ENCODE assay signal across 8 mouse cellular contexts in genomic region chr5:130170666-130171422, GRCm38 (mm10). TPM values are rescaled to one million over a fixed set of nuclear protein-coding genes. Genes with fewer than 3 reads are reported as not detected.
DNase-seq lines count a peak whose midpoint lies in the region; ATAC-seq lines count a peak whose summit lies in the region.

No protein-coding gene starts in this region.

- peak overlapping the region; percentile 94; the same call in 1 of the 2 replicates for H3K27ac ChIP-seq in lung, embryonic 15.5 days
- H3K27ac ChIP-seq in hindbrain, embryonic 11.5 days (ENCODE audit: low read depth, low read length), result peak overlapping the region; percentile 76

- H3K4me1 ChIP-seq in lung, embryonic 15.5 days, result peaks cover 18% of the 10 kb centered on the region
- H3K4me1 ChIP-seq in hindbrain, embryonic 11.5 days (replicated peaks; ENCODE audit: control insufficient read depth, insufficient read depth, low read length), result 0 out of 2 replicates have a peak, but pooled peaks cover 4% of the 10 kb centered on the region

- intact Hi-C loops in gastrocnemius, postnatal 36 days (cut with DNase I), result loop anchor here (5.0 kb wide), 1 partner anchor 51 kb away; no protein-coding TSS in a partner anchor

- peak; percentile 17; the same call in 1 of the 2 replicates for ATAC-seq in lung, embryonic 15.5 days (ENCODE audit: borderline replicate concordance, extremely low read depth, low FRiP score, low TSS enrichment)
- peak; percentile 44 for ATAC-seq in hindbrain, embryonic 11.5 days (ENCODE audit: low FRiP score)
- ATAC-seq in megakaryocyte progenitor cell, adult 5-6 weeks (replicated peaks; ENCODE audit: poor library complexity), result peak; percentile 62

- H3K36me3 ChIP-seq in lung, embryonic 15.5 days, result no peaks in the 10 kb centered on the region
- H3K36me3 ChIP-seq in hindbrain, embryonic 11.5 days (ENCODE audit: control insufficient read depth, insufficient read depth, low read length), result no peaks in the 10 kb centered on the region

- H3K4me3 ChIP-seq in lung, embryonic 15.5 days, result peak overlapping the region; percentile 91
- peak overlapping the region; percentile 93 for H3K4me3 ChIP-seq in hindbrain, embryonic 11.5 days (ENCODE audit: low read depth, low read length)

- WGBS in lung, embryonic 15.5 days, result 12% methylated on average over 6 of the region's 6 CpGs
- WGBS in hindbrain, embryonic 11.5 days, result 15% methylated on average over 6 of the region's 6 CpGs

- H3K9me3 ChIP-seq in lung, embryonic 15.5 days, result no peaks in the 10 kb centered on the region
- H3K9me3 ChIP-seq in hindbrain, embryonic 11.5 days (ENCODE audit: control insufficient read depth, low read length), result no peaks in the 10 kb centered on the region

- peak overlapping the region; percentile 89 for H3K9ac ChIP-seq in lung, embryonic 15.5 days
- peak overlapping the region; percentile 80 for H3K9ac ChIP-seq in hindbrain, embryonic 11.5 days (ENCODE audit: low read depth, low read length)

- H3K4me2 ChIP-seq in lung, embryonic 15.5 days, result peak overlapping the region; percentile 65
- H3K4me2 ChIP-seq in hindbrain, embryonic 11.5 days (replicated peaks; ENCODE audit: low read depth, low read length), result peak overlapping the region; percentile 67

- H3K27me3 ChIP-seq in lung, embryonic 15.5 days, result no peaks in the 10 kb centered on the region
- no peaks in the 10 kb centered on the region for H3K27me3 ChIP-seq in hindbrain, embryonic 11.5 days (ENCODE audit: control insufficient read depth, insufficient read depth, low read length)

- no peak for DNase-seq in lung, adult 18-20 months
- DNase-seq in cerebellum, postnatal 14 days, result peak; percentile 19 to 26
- no peak for DNase-seq in hindbrain, embryonic 11.5 days (ENCODE audit: low spot score)
- DNase-seq in urinary bladder, adult 18-20 months (ENCODE audit: low spot score in 2 of 2), result no peak
- DNase-seq in adrenal gland, adult 2 months, result no peak
- DNase-seq in gastrocnemius, postnatal 36 days, result no peak

RNA-seq across cellular contexts. Expression of gene Rabgef1, which starts 0.8 kb away (rescaled TPM):
- polyA plus RNA-seq in lung, embryonic 15.5 days (2015; fragmentation: Nextera tagmentation; extraction: Ambion mirVana), result 27.1 and 27.7 TPM in 2 replicates
- 26.2 and 28.6 TPM in 2 replicates for polyA plus RNA-seq in hindbrain, embryonic 11.5 days (2014; fragmentation: Nextera tagmentation; extraction: Ambion mirVana)
- 16.0 and 20.1 TPM in 2 replicates for total RNA-seq in megakaryocyte progenitor cell, adult 5-6 weeks (2015)
- 16.2 and 28.2 TPM in 2 replicates for total RNA-seq in megakaryocyte progenitor cell, adult 5-6 weeks (2017)
- 10 to 100 TPM; 27.9 to 63.3 TPM for total RNA-seq in adrenal gland, adult 2 months (2021)
- polyA plus RNA-seq in adrenal gland, adult 2 months (2012; rRNA removed), result 19.7 and 32.9 TPM in 2 replicates
- 10 to 100 TPM; 67.7 to 81.8 TPM for total RNA-seq in gastrocnemius, postnatal 36 days (2021)

RNA-seq across cellular contexts. Expression of gene Kctd7, which starts 26.2 kb away (rescaled TPM):
- polyA plus RNA-seq in lung, embryonic 15.5 days (2015; fragmentation: Nextera tagmentation; extraction: Ambion mirVana), result 5.8 and 6.5 TPM in 2 replicates
- 5.7 and 6.6 TPM in 2 replicates for polyA plus RNA-seq in hindbrain, embryonic 11.5 days (2014; fragmentation: Nextera tagmentation; extraction: Ambion mirVana)
- total RNA-seq in megakaryocyte progenitor cell, adult 5-6 weeks (2015), result 1.9 and 2.7 TPM in 2 replicates
- 2.3 and 5.3 TPM in 2 replicates for total RNA-seq in megakaryocyte progenitor cell, adult 5-6 weeks (2017)
- 10 to 100 TPM; 10.3 to 14.5 TPM for total RNA-seq in adrenal gland, adult 2 months (2021)
- polyA plus RNA-seq in adrenal gland, adult 2 months (2012; rRNA removed), result 33.2 and 36.3 TPM in 2 replicates
- total RNA-seq in gastrocnemius, postnatal 36 days (2021), result 1 to 10 TPM; 1.8 to 2.2 TPM

RNA-seq across cellular contexts. Expression of gene Tmem248, which starts 46.0 kb away (rescaled TPM):
- 33.6 and 39.6 TPM in 2 replicates for polyA plus RNA-seq in lung, embryonic 15.5 days (2015; fragmentation: Nextera tagmentation; extraction: Ambion mirVana)
- polyA plus RNA-seq in hindbrain, embryonic 11.5 days (2014; fragmentation: Nextera tagmentation; extraction: Ambion mirVana), result 28.7 and 29.9 TPM in 2 replicates
- total RNA-seq in megakaryocyte progenitor cell, adult 5-6 weeks (2015), result 61.7 and 64.2 TPM in 2 replicates
- total RNA-seq in megakaryocyte progenitor cell, adult 5-6 weeks (2017), result 75.6 and 75.9 TPM in 2 replicates
- 10 to 100 TPM; 66.7 to 78.7 TPM for total RNA-seq in adrenal gland, adult 2 months (2021)
- polyA plus RNA-seq in adrenal gland, adult 2 months (2012; rRNA removed), result 45.8 and 51.1 TPM in 2 replicates
- 10 to 100 TPM; 30.9 to 43.7 TPM for total RNA-seq in gastrocnemius, postnatal 36 days (2021)

Comparison
In these comparisons a context has a peak if more than half of its experiments do, and no peak if none do; other contexts are left out.
1. DNase-seq: peak in cerebellum, postnatal 14 days (2 of 2); none in lung, adult 18-20 months (0 of 2), hindbrain, embryonic 11.5 days (single experiment), urinary bladder, adult 18-20 months (0 of 2), adrenal gland, adult 2 months (single experiment) and gastrocnemius, postnatal 36 days (0 of 2).
2. Peak in every context shown above with its lines, with median percentiles within 50 percentile points of each other: ATAC-seq.